Mouse (Mus musculus): ENCODE data around the gene Kri1. TPM values are rescaled to one million over a fixed set of nuclear protein-coding genes. Genes with fewer than 3 reads are reported as not detected.
A peak's percentile ranks its signal among the peaks of the same experiment; 100 is the strongest.
"Not testable (repeated sequence)": the region's sequence is repeated elsewhere in the genome, so short reads cannot be mapped to it uniquely, and the experiment has no call there.

Kri1 gene
- polyA plus RNA-seq, 1 experiment from 2014 or later = 15.5 TPM

- H3K27me3 ChIP-seq (replicated peaks) = no peaks in the 10 kb centered on the region
- H3K9me3 ChIP-seq (replicated peaks) = no peaks in the 10 kb centered on the region
- peaks cover 100% of the 10 kb centered on the region for H3K36me3 ChIP-seq
- 84% methylated on average over 9 of the region's 9 CpGs for whole genome bisulfite sequencing (ENCODE audit: insufficient replicate concordance)
- H3K4me3 ChIP-seq = no peak overlapping the region
- H3K4me1 ChIP-seq = peaks cover 43% of the 10 kb centered on the region
- no peak for ATAC-seq
- H3K9ac ChIP-seq = no peak overlapping the region
- H3K27ac ChIP-seq = no peak overlapping the region
- H3K4me2 ChIP-seq = no peak overlapping the region
These were observed 15.4 kb downstream of the Kri1 start for GRCm38 (mm10) chr9:21272391-21272790.

GRCm38 (mm10) chr9:21269590-21269989 is 18.2 kb downstream of the Kri1 start:
- H3K4me2 ChIP-seq; H3K9me3 ChIP-seq (replicated peaks); H3K27me3 ChIP-seq (replicated peaks); H3K9ac ChIP-seq; H3K4me3 ChIP-seq; H3K27ac ChIP-seq; ATAC-seq: not testable (repeated sequence)
- H3K36me3 ChIP-seq = peaks cover 84% of the 10 kb centered on the region
- WGBS (ENCODE audit: insufficient replicate concordance) = 60% methylated on average over 5 of the region's 5 CpGs
- peaks cover 48% of the 10 kb centered on the region for H3K4me1 ChIP-seq

- Histone ChIP-seq H3K27me3 (replicated peaks) (no peaks in the 10 kb centered on the region), H3K36me3 (peaks cover 71% of the 10 kb centered on the region), H3K27ac (no peak overlapping the region), H3K9ac (no peak overlapping the region), H3K4me3 (no peak overlapping the region), H3K4me1 (peaks cover 46% of the 10 kb centered on the region), H3K4me2 (no peak overlapping the region), H3K9me3 (replicated peaks) (no peaks in the 10 kb centered on the region)
- 92% methylated on average over 16 of the region's 16 CpGs for WGBS (ENCODE audit: insufficient replicate concordance)
- no peak for ATAC-seq
These were observed 19.5 kb downstream of the Kri1 start for GRCm38 (mm10) chr9:21268305-21268704.

GRCm38 (mm10) chr9:21266889-21267288 is 20.9 kb downstream of the Kri1 start:
- H3K4me3 ChIP-seq = peak overlapping the region; percentile 98
- no peaks in the 10 kb centered on the region for H3K9me3 ChIP-seq (replicated peaks)
- H3K27ac ChIP-seq = peak overlapping the region; percentile 100
- ATAC-seq = no peak
- peak overlapping the region; percentile 98 for H3K9ac ChIP-seq
- H3K27me3 ChIP-seq (replicated peaks) = no peaks in the 10 kb centered on the region
- H3K4me2 ChIP-seq = peak overlapping the region; percentile 83
- 86% methylated on average over 5 of the region's 5 CpGs for WGBS (ENCODE audit: insufficient replicate concordance)
- H3K4me1 ChIP-seq = peaks cover 58% of the 10 kb centered on the region
- H3K36me3 ChIP-seq = peaks cover 57% of the 10 kb centered on the region

- Histone ChIP-seq H3K27ac (peak overlapping the region; percentile 100), H3K9me3 (replicated peaks) (no peaks in the 10 kb centered on the region), H3K9ac (peak overlapping the region; percentile 98), H3K4me1 (peaks cover 65% of the 10 kb centered on the region), H3K4me3 (peak overlapping the region; percentile 98), H3K36me3 (peaks cover 44% of the 10 kb centered on the region), H3K27me3 (replicated peaks) (no peaks in the 10 kb centered on the region), H3K4me2 (peak overlapping the region; percentile 83)
- ATAC-seq = no peak
- WGBS (ENCODE audit: insufficient replicate concordance) = 5% methylated on average over 11 of the region's 11 CpGs
These were observed 22.2 kb downstream of the Kri1 start for GRCm38 (mm10) chr9:21265611-21266010.

GRCm38 (mm10) chr9:21265000-21265561 is 22.7 kb downstream of the Kri1 start, which contains the start of gene Atg4d:
Atg4d (plus strand) TSS chr9:21265293.
- Histone ChIP-seq H3K36me3 (peaks cover 39% of the 10 kb centered on the region), H3K27ac (peak within 1 kb of the TSS; percentile 100), H3K4me2 (peak within 1 kb of the TSS; percentile 83), H3K27me3 (replicated peaks) (no peaks in the 10 kb centered on the region), H3K4me1 (peaks cover 69% of the 10 kb centered on the region), H3K9ac (peak within 1 kb of the TSS; percentile 98), H3K4me3 (peak within 1 kb of the TSS; percentile 98), H3K9me3 (replicated peaks) (no peaks in the 10 kb centered on the region)
- ATAC-seq = peak; percentile 92
- under 1% methylated on average over 49 of the region's 49 CpGs for WGBS (ENCODE audit: insufficient replicate concordance)

GRCm38 (mm10) chr9:21264272-21264999 is 23.3 kb downstream of the Kri1 start:
- Histone ChIP-seq H3K4me2 (peak overlapping the region; percentile 83), H3K4me3 (peak overlapping the region; percentile 98), H3K9ac (peak overlapping the region; percentile 73), H3K27ac (peak overlapping the region; percentile 100), H3K27me3 (replicated peaks) (no peaks in the 10 kb centered on the region), H3K4me1 (peaks cover 69% of the 10 kb centered on the region), H3K36me3 (peaks cover 32% of the 10 kb centered on the region), H3K9me3 (replicated peaks) (no peaks in the 10 kb centered on the region)
- WGBS (ENCODE audit: insufficient replicate concordance) = 9% methylated on average over 17 of the region's 17 CpGs
- ATAC-seq = peak; percentile 81

- Histone ChIP-seq H3K4me3 (no peak overlapping the region), H3K9ac (no peak overlapping the region), H3K36me3 (peaks cover 6% of the 10 kb centered on the region), H3K9me3 (replicated peaks) (no peaks in the 10 kb centered on the region), H3K27ac (no peak overlapping the region), H3K27me3 (replicated peaks) (0 out of 2 replicates have a peak, but pooled peaks cover 8% of the 10 kb centered on the region), H3K4me2 (no peak overlapping the region), H3K4me1 (peaks cover 48% of the 10 kb centered on the region)
- no peak for ATAC-seq
- WGBS (ENCODE audit: insufficient replicate concordance) = 35% methylated on average over 2 of the region's 2 CpGs
These were observed 25.9 kb downstream of the Kri1 start for GRCm38 (mm10) chr9:21261831-21262230.

GRCm38 (mm10) chr9:21260491-21261040 is 27.2 kb downstream of the Kri1 start:
- Histone ChIP-seq H3K27ac (no peak overlapping the region), H3K4me1 (peaks cover 36% of the 10 kb centered on the region), H3K27me3 (replicated peaks) (0 out of 2 replicates have a peak, but pooled peaks cover 8% of the 10 kb centered on the region), H3K9me3 (replicated peaks) (no peaks in the 10 kb centered on the region), H3K9ac (no peak overlapping the region), H3K4me2 (no peak overlapping the region), H3K4me3 (no peak overlapping the region), H3K36me3 (no peaks in the 10 kb centered on the region)
- WGBS (ENCODE audit: insufficient replicate concordance) = 56% methylated on average over 6 of the region's 6 CpGs
- ATAC-seq = no peak

GRCm38 (mm10) chr9:21256349-21256748 is 31.4 kb downstream of the Kri1 start:
- H3K9me3 ChIP-seq (replicated peaks) = not testable (repeated sequence)

GRCm38 (mm10) chr9:21254690-21255089 is 33.1 kb downstream of the Kri1 start:
- Histone ChIP-seq H3K9me3 (replicated peaks) (no peaks in the 10 kb centered on the region), H3K36me3 (no peaks in the 10 kb centered on the region), H3K9ac (no peak overlapping the region), H3K4me2 (no peak overlapping the region), H3K4me1 (peaks cover 9% of the 10 kb centered on the region; the same call in 1 of the 2 replicates), H3K27me3 (replicated peaks) (peaks cover 54% of the 10 kb centered on the region), H3K27ac (no peak overlapping the region), H3K4me3 (no peak overlapping the region)
- ATAC-seq = no peak

More at GRCm38 (mm10) chr9:21256349-21256748, 31.4 kb downstream of the Kri1 start:
- H3K4me2 ChIP-seq, H3K4me1 ChIP-seq, H3K27ac ChIP-seq, H3K4me3 ChIP-seq, H3K36me3 ChIP-seq, ATAC-seq, H3K9ac ChIP-seq: not testable (repeated sequence)
- peaks cover 37% of the 10 kb centered on the region for H3K27me3 ChIP-seq (replicated peaks)
- 50% methylated on average over 4 of the region's 4 CpGs for whole genome bisulfite sequencing (ENCODE audit: insufficient replicate concordance)

- Histone ChIP-seq H3K4me3 (no peak overlapping the region), H3K36me3 (no peaks in the 10 kb centered on the region), H3K4me2 (no peak overlapping the region), H3K9me3 (replicated peaks) (no peaks in the 10 kb centered on the region), H3K9ac (no peak overlapping the region), H3K27me3 (replicated peaks) (peaks cover 80% of the 10 kb centered on the region), H3K27ac (no peak overlapping the region), H3K4me1 (peaks cover 19% of the 10 kb centered on the region)
- no peak for ATAC-seq
- WGBS (ENCODE audit: insufficient replicate concordance) = 65% methylated on average over 13 of the region's 13 CpGs
These were observed 36.5 kb downstream of the Kri1 start for GRCm38 (mm10) chr9:21251116-21251735.
